Mouse (Mus musculus): ENCODE measurements around the gene Ly6g6c. TPM values are rescaled to one million over a fixed set of nuclear protein-coding genes. Genes with fewer than 3 reads are reported as not detected.

Gene Ly6g6c
- polyA plus RNA-seq, 1 experiment from 2014 or later = not detected

GRCm38 (mm10) chr17:35092403-35093198, 27.4 kb downstream of the Ly6g6c start:
- peaks cover 12% of the 10 kb centered on the region for H3K4me1 ChIP-seq (ENCODE audit: control insufficient read depth, insufficient read depth, low read length)
- H3K4me2 ChIP-seq = no peak overlapping the region
- no peak overlapping the region for H3K27ac ChIP-seq (ENCODE audit: low read depth, low read length)
- H3K36me3 ChIP-seq (ENCODE audit: control insufficient read depth, insufficient read depth, low read length) = peaks cover 24% of the 10 kb centered on the region
- no peaks in the 10 kb centered on the region for H3K9me3 ChIP-seq (replicated peaks; ENCODE audit: control insufficient read depth, low read length)
- H3K27me3 ChIP-seq (ENCODE audit: control insufficient read depth, insufficient read depth, low read length) = no peaks in the 10 kb centered on the region
- H3K9ac ChIP-seq (ENCODE audit: low read depth, low read length) = no peak overlapping the region
- WGBS (ENCODE audit: insufficient replicate concordance) = 85% methylated on average over 14 of the region's 14 CpGs
- no peak for ATAC-seq (replicated peaks; ENCODE audit: insufficient number of reproducible peaks, low FRiP score, low TSS enrichment)
- no peak overlapping the region for H3K4me3 ChIP-seq (ENCODE audit: low read depth, low read length)

GRCm38 (mm10) chr17:35094475-35095365, 29.5 kb downstream of the Ly6g6c start:
- Histone ChIP-seq H3K27ac (ENCODE audit: low read depth, low read length) (no peak overlapping the region), H3K4me1 (ENCODE audit: control insufficient read depth, insufficient read depth, low read length) (peaks cover 12% of the 10 kb centered on the region), H3K27me3 (ENCODE audit: control insufficient read depth, insufficient read depth, low read length) (no peaks in the 10 kb centered on the region), H3K9me3 (replicated peaks; ENCODE audit: control insufficient read depth, low read length) (no peaks in the 10 kb centered on the region), H3K4me2 (no peak overlapping the region), H3K4me3 (ENCODE audit: low read depth, low read length) (no peak overlapping the region), H3K9ac (ENCODE audit: low read depth, low read length) (no peak overlapping the region), H3K36me3 (ENCODE audit: control insufficient read depth, insufficient read depth, low read length) (peaks cover 26% of the 10 kb centered on the region)
- ATAC-seq (replicated peaks; ENCODE audit: insufficient number of reproducible peaks, low FRiP score, low TSS enrichment) = no peak
- 81% methylated on average over 15 of the region's 15 CpGs for WGBS (ENCODE audit: insufficient replicate concordance)

- ATAC-seq (replicated peaks; ENCODE audit: insufficient number of reproducible peaks, low FRiP score, low TSS enrichment) = no peak
- H3K9ac ChIP-seq (ENCODE audit: low read depth, low read length) = no peak overlapping the region
- H3K27ac ChIP-seq (ENCODE audit: low read depth, low read length) = no peak overlapping the region
- H3K4me3 ChIP-seq (ENCODE audit: low read depth, low read length) = no peak overlapping the region
- no peaks in the 10 kb centered on the region for H3K9me3 ChIP-seq (replicated peaks; ENCODE audit: control insufficient read depth, low read length)
- H3K4me2 ChIP-seq = no peak overlapping the region
- peaks cover 29% of the 10 kb centered on the region for H3K36me3 ChIP-seq (ENCODE audit: control insufficient read depth, insufficient read depth, low read length)
- peaks cover 3% of the 10 kb centered on the region; the same call in 1 of the 2 replicates for H3K4me1 ChIP-seq (ENCODE audit: control insufficient read depth, insufficient read depth, low read length)
- H3K27me3 ChIP-seq (ENCODE audit: control insufficient read depth, insufficient read depth, low read length) = no peaks in the 10 kb centered on the region
- WGBS (ENCODE audit: insufficient replicate concordance) = 80% methylated on average over 12 of the region's 12 CpGs
Measured at GRCm38 (mm10) chr17:35096597-35096996, 31.4 kb downstream of the Ly6g6c start.

GRCm38 (mm10) chr17:35097164-35097655, 32.0 kb downstream of the Ly6g6c start:
- Histone ChIP-seq H3K4me3 (ENCODE audit: low read depth, low read length) (no peak overlapping the region), H3K9me3 (replicated peaks; ENCODE audit: control insufficient read depth, low read length) (no peaks in the 10 kb centered on the region), H3K27ac (ENCODE audit: low read depth, low read length) (no peak overlapping the region), H3K9ac (ENCODE audit: low read depth, low read length) (no peak overlapping the region), H3K4me1 (ENCODE audit: control insufficient read depth, insufficient read depth, low read length) (peaks cover 4% of the 10 kb centered on the region; the same call in 1 of the 2 replicates), H3K36me3 (ENCODE audit: control insufficient read depth, insufficient read depth, low read length) (peaks cover 29% of the 10 kb centered on the region), H3K4me2 (no peak overlapping the region), H3K27me3 (ENCODE audit: control insufficient read depth, insufficient read depth, low read length) (no peaks in the 10 kb centered on the region)
- ATAC-seq (replicated peaks; ENCODE audit: insufficient number of reproducible peaks, low FRiP score, low TSS enrichment) = no peak
- 87% methylated on average over 12 of the region's 12 CpGs for WGBS (ENCODE audit: insufficient replicate concordance)

GRCm38 (mm10) chr17:35100196-35100765, 35.1 kb downstream of the Ly6g6c start:
- Histone ChIP-seq H3K27me3 (ENCODE audit: control insufficient read depth, insufficient read depth, low read length) (no peaks in the 10 kb centered on the region), H3K36me3 (ENCODE audit: control insufficient read depth, insufficient read depth, low read length) (peaks cover 22% of the 10 kb centered on the region), H3K9ac (ENCODE audit: low read depth, low read length) (no peak overlapping the region), H3K4me2 (no peak overlapping the region), H3K9me3 (replicated peaks; ENCODE audit: control insufficient read depth, low read length) (no peaks in the 10 kb centered on the region), H3K4me1 (ENCODE audit: control insufficient read depth, insufficient read depth, low read length) (peaks cover 10% of the 10 kb centered on the region), H3K4me3 (ENCODE audit: low read depth, low read length) (no peak overlapping the region), H3K27ac (ENCODE audit: low read depth, low read length) (no peak overlapping the region)
- no peak for ATAC-seq (replicated peaks; ENCODE audit: insufficient number of reproducible peaks, low FRiP score, low TSS enrichment)
- WGBS (ENCODE audit: insufficient replicate concordance) = 56% methylated on average over 10 of the region's 10 CpGs

- WGBS (ENCODE audit: insufficient replicate concordance) = 84% methylated on average over 11 of the region's 11 CpGs
- ATAC-seq (replicated peaks; ENCODE audit: insufficient number of reproducible peaks, low FRiP score, low TSS enrichment) = no peak
Measured at GRCm38 (mm10) chr17:35101161-35101560, 36.0 kb downstream of the Ly6g6c start.

GRCm38 (mm10) chr17:35102299-35102698, 37.1 kb downstream of the Ly6g6c start:
- ATAC-seq (replicated peaks; ENCODE audit: insufficient number of reproducible peaks, low FRiP score, low TSS enrichment) = no peak
- Histone ChIP-seq H3K4me2 (no peak overlapping the region), H3K4me3 (ENCODE audit: low read depth, low read length) (no peak overlapping the region), H3K27ac (ENCODE audit: low read depth, low read length) (no peak overlapping the region), H3K36me3 (ENCODE audit: control insufficient read depth, insufficient read depth, low read length) (peaks cover 18% of the 10 kb centered on the region), H3K27me3 (ENCODE audit: control insufficient read depth, insufficient read depth, low read length) (no peaks in the 10 kb centered on the region), H3K9me3 (replicated peaks; ENCODE audit: control insufficient read depth, low read length) (no peaks in the 10 kb centered on the region), H3K9ac (ENCODE audit: low read depth, low read length) (no peak overlapping the region), H3K4me1 (ENCODE audit: control insufficient read depth, insufficient read depth, low read length) (peaks cover 10% of the 10 kb centered on the region)
- 71% methylated on average over 8 of the region's 8 CpGs for WGBS (ENCODE audit: insufficient replicate concordance)

More at GRCm38 (mm10) chr17:35101161-35101560, 36.0 kb downstream of the Ly6g6c start:
- Histone ChIP-seq H3K36me3 (ENCODE audit: control insufficient read depth, insufficient read depth, low read length) (peaks cover 21% of the 10 kb centered on the region), H3K4me2 (no peak overlapping the region), H3K27me3 (ENCODE audit: control insufficient read depth, insufficient read depth, low read length) (no peaks in the 10 kb centered on the region), H3K9ac (ENCODE audit: low read depth, low read length) (no peak overlapping the region), H3K27ac (ENCODE audit: low read depth, low read length) (no peak overlapping the region), H3K4me3 (ENCODE audit: low read depth, low read length) (no peak overlapping the region), H3K4me1 (ENCODE audit: control insufficient read depth, insufficient read depth, low read length) (peaks cover 10% of the 10 kb centered on the region), H3K9me3 (replicated peaks; ENCODE audit: control insufficient read depth, low read length) (no peaks in the 10 kb centered on the region)

- Histone ChIP-seq H3K4me3 (ENCODE audit: low read depth, low read length) (no peak overlapping the region), H3K4me1 (ENCODE audit: control insufficient read depth, insufficient read depth, low read length) (peaks cover 10% of the 10 kb centered on the region), H3K27me3 (ENCODE audit: control insufficient read depth, insufficient read depth, low read length) (no peaks in the 10 kb centered on the region), H3K9ac (ENCODE audit: low read depth, low read length) (no peak overlapping the region), H3K27ac (ENCODE audit: low read depth, low read length) (no peak overlapping the region), H3K9me3 (replicated peaks; ENCODE audit: control insufficient read depth, low read length) (no peaks in the 10 kb centered on the region), H3K4me2 (no peak overlapping the region), H3K36me3 (ENCODE audit: control insufficient read depth, insufficient read depth, low read length) (peaks cover 14% of the 10 kb centered on the region)
- 60% methylated on average over 6 of the region's 6 CpGs for WGBS (ENCODE audit: insufficient replicate concordance)
- no peak for ATAC-seq (replicated peaks; ENCODE audit: insufficient number of reproducible peaks, low FRiP score, low TSS enrichment)
Measured at GRCm38 (mm10) chr17:35103221-35103690, 38.1 kb downstream of the Ly6g6c start.
